Mouse (Mus musculus): ENCODE data around the gene Casr.
A peak's percentile ranks its signal among the peaks of the same experiment; 100 is the strongest.

The Casr gene

GRCm38 (mm10) chr16:36523095-36523494, 38.8 kb downstream of the Casr start:
- DNase-seq (ENCODE audit: low read depth, low spot score): no peak

DNA sequence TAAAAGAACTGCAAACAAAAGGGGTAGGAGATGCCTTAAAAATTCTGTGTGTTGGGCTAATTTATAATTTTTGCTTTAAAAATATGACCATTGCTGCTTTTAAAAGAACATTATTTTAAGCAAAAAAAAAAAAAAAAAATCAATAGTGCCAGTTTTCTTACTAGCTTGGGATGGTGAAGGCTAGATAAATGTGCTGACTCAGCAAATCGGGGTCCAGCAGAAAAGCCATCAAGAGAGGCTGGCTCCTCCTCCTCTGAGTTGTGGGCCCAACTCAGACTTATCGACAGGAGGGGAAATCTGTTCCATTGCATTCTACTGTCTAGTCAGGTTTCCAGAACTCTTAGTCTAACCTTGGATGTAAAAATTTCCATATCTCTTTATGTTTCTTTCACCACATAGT, 45.6 kb downstream of the Casr start:
- DNase-seq (ENCODE audit: low read depth, low spot score): no peak

DNA sequence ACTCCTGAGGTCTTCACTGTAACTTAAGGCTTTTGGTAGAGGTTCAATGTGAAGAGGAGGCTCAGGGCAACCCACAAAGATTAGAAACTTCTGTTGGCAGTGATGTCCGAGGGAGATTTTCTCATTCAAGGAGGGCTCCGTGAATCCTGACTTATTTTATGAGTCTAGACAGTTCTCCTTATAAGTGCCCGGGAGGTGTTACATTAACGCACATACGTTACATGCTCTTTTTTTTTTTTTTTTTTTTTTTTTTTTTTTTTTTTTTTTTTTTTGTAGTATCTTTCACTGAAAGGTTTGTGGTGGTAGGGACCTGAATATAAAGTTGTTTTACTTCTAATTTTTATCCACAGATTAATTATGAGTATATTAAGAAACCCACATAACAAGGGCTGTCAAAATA, 54.6 kb downstream of the Casr start:
- no peak for DNase-seq (ENCODE audit: low read depth, low spot score)

GRCm38 (mm10) chr16:36506827-36507226, 55.1 kb downstream of the Casr start:
- no peak for DNase-seq (ENCODE audit: low read depth, low spot score)

- peak; percentile 6 for DNase-seq (ENCODE audit: low read depth, low spot score)
These were observed 56.0 kb downstream of the Casr start for GRCm38 (mm10) chr16:36505913-36506312.

- DNase-seq (ENCODE audit: low read depth, low spot score): no peak
These were observed 56.8 kb downstream of the Casr start for GRCm38 (mm10) chr16:36505134-36505533.

DNA sequence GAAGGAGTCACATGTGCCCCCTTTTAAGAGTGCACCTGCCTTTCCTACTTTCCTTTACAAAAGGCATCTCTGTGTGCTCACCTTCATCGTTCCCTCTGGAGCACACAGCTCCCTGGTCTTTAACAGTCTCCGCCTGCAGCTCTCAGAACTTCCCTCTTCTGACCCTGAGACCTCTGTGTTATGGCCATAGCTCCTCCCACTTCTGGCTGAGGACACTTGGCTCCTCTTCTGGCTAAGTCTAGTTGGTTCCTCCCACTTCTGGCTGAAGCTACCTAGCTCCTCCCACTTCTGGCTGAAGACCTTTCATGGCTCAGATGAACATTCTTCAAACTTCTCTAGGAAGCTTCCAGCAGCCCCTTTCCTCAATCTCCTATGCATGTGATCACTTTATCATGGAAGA, 59.7 kb downstream of the Casr start:
- no peak for DNase-seq (ENCODE audit: low read depth, low spot score)

DNA sequence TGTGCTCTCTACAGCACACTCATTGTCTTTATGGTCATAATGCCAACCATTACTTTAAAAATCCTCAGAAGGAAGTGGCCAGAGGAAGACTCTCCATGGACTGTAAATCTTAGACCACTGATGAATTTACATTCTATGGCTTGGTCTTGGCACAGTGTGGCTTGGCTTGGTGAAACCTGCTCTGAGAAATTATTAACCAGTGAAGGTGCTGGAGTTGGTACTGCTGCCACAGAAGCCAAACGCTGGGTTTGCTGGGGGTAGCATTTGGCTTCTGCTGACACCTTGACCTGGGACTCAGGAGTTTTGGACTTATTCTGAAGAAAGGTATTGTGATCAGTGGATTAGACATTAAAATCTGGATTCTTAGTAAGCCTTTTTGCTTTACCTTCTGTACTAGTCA, 69.5 kb downstream of the Casr start:
- no peak for DNase-seq (ENCODE audit: low read depth, low spot score)

DNA sequence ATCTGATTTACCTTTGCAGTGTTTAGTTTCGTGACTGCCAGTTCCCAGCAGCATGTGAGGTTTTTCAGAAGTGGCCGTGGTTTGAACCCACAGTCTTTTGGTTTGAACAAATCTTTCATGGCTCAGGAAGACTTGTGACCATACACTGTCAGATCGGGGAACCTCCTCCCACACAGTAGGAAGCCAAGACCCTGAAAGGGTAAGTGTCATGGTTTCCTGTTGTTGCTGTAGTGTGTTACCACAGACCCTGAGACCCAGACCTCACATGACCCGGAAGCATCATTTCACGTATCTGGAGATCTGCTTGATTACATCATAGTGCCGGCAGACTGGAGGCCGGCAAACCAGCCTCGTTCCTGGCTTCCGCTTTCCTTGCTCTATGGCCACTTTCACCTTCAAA, 85.1 kb downstream of the Casr start:
- DNase-seq (ENCODE audit: low read depth, low spot score): no peak

- no peak for DNase-seq (ENCODE audit: low read depth, low spot score)
These were observed 86.4 kb downstream of the Casr start for GRCm38 (mm10) chr16:36475530-36475929.

- DNase-seq (ENCODE audit: low read depth, low spot score): no peak
These were observed 87.1 kb downstream of the Casr start for GRCm38 (mm10) chr16:36474849-36475248.

DNA sequence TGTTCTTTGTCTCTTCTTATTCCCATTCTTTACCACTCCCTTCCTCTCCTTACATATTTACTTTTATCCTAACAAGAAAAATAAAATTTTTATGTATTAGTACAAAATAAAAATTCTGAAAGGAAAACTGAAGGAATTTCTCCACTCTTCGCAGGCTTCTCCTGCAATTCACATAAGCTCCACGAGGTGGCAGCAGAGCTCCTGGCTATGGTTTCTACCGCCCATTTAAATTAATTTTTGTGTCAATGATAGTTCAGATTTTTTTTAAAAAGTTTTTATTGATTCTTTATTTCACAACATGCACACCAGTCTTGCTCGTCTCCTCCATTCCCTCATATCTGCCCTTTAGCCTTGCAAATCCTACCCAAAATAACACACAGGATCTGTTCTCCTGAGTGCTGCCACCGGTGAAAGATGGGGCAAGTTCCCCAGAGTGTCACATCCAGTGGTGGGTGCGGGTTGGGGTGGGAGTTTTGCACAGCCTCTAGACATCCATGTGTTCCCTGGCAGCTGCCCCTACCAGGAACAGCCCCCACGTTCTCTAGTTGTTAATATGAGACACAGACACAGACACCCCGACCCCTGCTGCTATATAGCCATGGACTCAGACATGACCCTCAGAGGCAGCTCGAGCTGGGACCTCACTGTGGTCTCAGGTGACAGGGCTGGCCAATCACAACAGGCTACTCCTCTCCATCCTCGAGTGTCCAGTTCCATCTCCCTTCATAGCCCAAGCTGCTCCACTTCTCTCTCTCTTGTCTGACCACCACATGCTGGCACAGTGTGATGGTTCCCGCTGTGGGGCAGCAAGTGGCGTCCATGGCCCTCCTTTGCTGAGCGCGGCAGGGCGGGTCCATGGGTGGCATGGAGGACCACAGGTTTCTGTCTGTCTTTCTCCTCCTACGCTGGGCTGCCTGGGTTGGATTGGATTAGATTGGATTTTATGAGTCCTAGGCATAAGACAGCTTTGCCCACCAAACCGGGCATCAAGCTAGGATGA, 88.4 kb downstream of the Casr start:
- DNase-seq (ENCODE audit: low read depth, low spot score): peak; percentile 16

GRCm38 (mm10) chr16:36471066-36471633, 90.8 kb downstream of the Casr start:
- no peak for DNase-seq (ENCODE audit: low read depth, low spot score)

DNA sequence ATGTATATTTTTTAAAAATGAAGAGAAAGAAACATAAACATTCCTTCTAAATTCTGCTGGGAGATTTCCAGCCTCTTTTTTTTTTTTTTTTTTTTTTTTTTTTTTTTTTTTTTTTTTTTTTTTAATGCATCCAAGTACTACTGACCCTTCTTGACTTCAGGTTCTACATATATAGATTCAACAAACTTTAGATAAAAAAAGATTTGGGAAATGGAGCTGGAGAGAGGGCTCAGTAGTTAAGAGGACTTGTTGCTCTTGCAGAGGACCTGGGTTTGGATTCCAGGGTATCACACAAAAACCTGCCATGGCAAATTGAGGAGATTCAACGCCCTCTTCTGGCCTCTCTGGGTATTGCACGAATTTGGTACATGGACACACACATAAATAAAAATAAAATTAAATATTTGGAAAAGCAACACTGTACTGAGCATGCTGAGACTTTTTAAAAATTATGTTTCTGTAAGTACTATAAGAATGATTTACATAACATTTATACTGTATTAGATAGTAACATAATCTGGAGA, 91.9 kb downstream of the Casr start:
- DNase-seq (ENCODE audit: low read depth, low spot score): peak; percentile 24

GRCm38 (mm10) chr16:36469367-36469766, 92.6 kb downstream of the Casr start:
- DNase-seq (ENCODE audit: low read depth, low spot score): no peak

DNA sequence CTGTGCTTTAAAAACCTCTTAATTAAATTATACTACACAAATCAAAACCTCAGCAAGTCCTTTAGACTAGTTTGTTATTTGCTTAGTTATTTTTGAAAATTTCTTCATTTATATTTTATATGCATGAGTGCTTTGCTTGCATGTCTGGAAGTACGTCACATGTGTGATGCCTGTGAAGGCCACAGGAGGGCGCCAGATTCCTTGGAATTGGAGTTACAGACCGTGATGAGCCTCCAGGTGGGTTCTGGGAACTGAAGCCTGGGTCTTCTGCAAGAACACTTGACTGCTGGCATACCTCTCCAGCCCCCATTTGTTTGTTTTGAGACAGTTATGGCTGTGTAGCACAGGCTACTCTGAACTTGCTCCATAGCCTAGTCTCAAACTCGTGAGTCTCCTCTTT, 93.1 kb downstream of the Casr start:
- no peak for DNase-seq (ENCODE audit: low read depth, low spot score)

- no peak for DNase-seq (ENCODE audit: low read depth, low spot score)
These were observed 94.0 kb downstream of the Casr start for GRCm38 (mm10) chr16:36467936-36468335.

GRCm38 (mm10) chr16:36465436-36465835, 96.5 kb downstream of the Casr start:
- no peak for DNase-seq (ENCODE audit: low read depth, low spot score)

- DNase-seq (ENCODE audit: low read depth, low spot score): peak; percentile 56
These were observed 97.9 kb downstream of the Casr start for GRCm38 (mm10) chr16:36464076-36464475.

GRCm38 (mm10) chr16:36460426-36460825, 101.5 kb downstream of the Casr start:
- DNase-seq (ENCODE audit: low read depth, low spot score): no peak

DNA sequence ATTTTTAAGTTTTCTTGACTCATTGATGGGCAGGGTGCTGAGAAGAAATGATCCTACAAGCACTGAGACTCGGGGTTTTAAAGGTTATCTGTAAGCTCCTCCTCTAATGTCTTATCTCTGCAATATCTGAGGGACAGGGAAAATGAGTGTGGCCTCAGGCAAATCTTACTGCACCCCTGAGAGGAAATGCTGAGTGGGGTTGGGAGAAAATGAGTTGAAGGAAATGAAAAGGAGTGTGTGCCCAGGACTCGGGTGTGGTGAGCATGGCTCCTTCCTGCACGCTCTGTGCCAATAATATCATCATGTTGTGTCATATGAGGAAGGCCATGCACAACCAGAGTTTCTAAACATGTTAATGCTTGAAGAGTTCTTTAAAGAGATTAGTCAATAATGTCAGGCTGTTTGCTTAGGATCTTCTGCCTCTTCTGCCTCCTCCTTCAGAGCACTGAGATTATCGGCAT, 106.6 kb downstream of the Casr start, which contains the start of gene Stfa3:
Gene Stfa3 (minus strand): TSS at position 51 of the 461 bp plus-strand sequence.
- DNase-seq (ENCODE audit: low read depth, low spot score): no peak

Data from brain, adult 2 months (tissue).